Mouse (Mus musculus) CH12.LX (cell line): ENCODE data around the gene Atg4d. TPM values are rescaled to one million over a fixed set of nuclear protein-coding genes. Genes with fewer than 3 reads are reported as not detected.

Experiments used
- DNase-seq: peaks from one replicate; pipeline ENCODE4 v3.0.0-alpha.2; 2013; ENCODE audit errors: extremely low read depth
- H3K27ac ChIP-seq: 2 replicates; pipeline ENCODE4 v1.5.1; 2012; ENCODE audit warnings: low read depth, mild to moderate bottlenecking, control low read depth, moderate library complexity; ENCODE audit not compliant: insufficient read depth
- H3K27me3 ChIP-seq: replicated peaks from 2 replicates; pipeline ENCODE3; 2012; ENCODE audit warnings: inconsistent platforms
- H3K36me3 ChIP-seq, 2 experiments: replicated peaks in 1 of 2; 2 replicates each; pipeline versions ENCODE3 to v1.6.1; 2012; ENCODE audit warnings: inconsistent platforms in 1 of 2, low read length in 1 of 2, mild to moderate bottlenecking in 1 of 2, mixed read lengths in 1 of 2, moderate library complexity in 1 of 2; ENCODE audit not compliant: control insufficient read depth in 1 of 2, insufficient read depth in 1 of 2
- H3K4me1 ChIP-seq, 2 experiments: 2 replicates each; pipeline ENCODE4 v1.6.1; 2012; ENCODE audit warnings: inconsistent platforms in 1 of 2, moderate library complexity in 1 of 2; ENCODE audit not compliant: insufficient read depth in 2 of 2, control insufficient read depth in 1 of 2
- H3K4me2 ChIP-seq: 2 replicates; pipeline ENCODE4 v1.6.1; 2012; ENCODE audit warnings: low read depth, mild to moderate bottlenecking, control low read depth; ENCODE audit not compliant: poor library complexity, insufficient read depth, severe bottlenecking
- H3K4me3 ChIP-seq, 3 experiments: fragments of 150-350 bp in 1 of 3; sonication (generic) in 1 of 3; replicated peaks in 1 of 3; 2 replicates each; pipeline versions ENCODE3 to v1.5.1; 2011 to 2012; ENCODE audit warnings: low read depth in 2 of 3, low read length in 2 of 3, mild to moderate bottlenecking in 2 of 3, moderate library complexity in 2 of 3, control low read depth in 1 of 3, improper control_type of control experiment in 1 of 3, inconsistent platforms in 1 of 3, mixed read lengths in 1 of 3; ENCODE audit not compliant: poor library complexity in 1 of 3
- H3K79me2 ChIP-seq: replicated peaks from 2 replicates; pipeline ENCODE4 v1.6.1; 2012; ENCODE audit warnings: mild to moderate bottlenecking, moderate library complexity; ENCODE audit not compliant: control insufficient read depth, poor library complexity, insufficient read depth, severe bottlenecking; ENCODE audit errors: extremely low read depth
- H3K9ac ChIP-seq: 2 replicates; pipeline ENCODE4 v1.6.1; 2012; ENCODE audit warnings: low read depth, mild to moderate bottlenecking, control low read depth, moderate library complexity; ENCODE audit not compliant: insufficient read depth
- H3K9me3 ChIP-seq: replicated peaks from 2 replicates; pipeline ENCODE3; 2012; ENCODE audit warnings: low read length, inconsistent platforms, mixed read lengths
- BHLHE40 ChIP-seq: IDR thresholded peaks from 2 replicates; pipeline ENCODE4 v1.6.1; 2011; ENCODE audit warnings: mild to moderate bottlenecking, low read depth, low read length, improper control_type of control experiment
- CHD2 ChIP-seq: IDR thresholded peaks from 2 replicates; pipeline ENCODE4 v1.6.1; 2011; ENCODE audit warnings: low read length, improper control_type of control experiment
- E2F4 ChIP-seq: IDR thresholded peaks from 2 replicates; pipeline ENCODE4 v1.6.1; 2011; ENCODE audit warnings: low read depth, low read length, improper control_type of control experiment; ENCODE audit not compliant: insufficient replicate concordance
- EP300 ChIP-seq: IDR thresholded peaks from 2 replicates; pipeline ENCODE4 v1.6.1; 2011; ENCODE audit warnings: low read length, improper control_type of control experiment
- ETS1 ChIP-seq: conservative IDR thresholded peaks from 2 replicates; pipeline ENCODE4 v1.6.1; 2012; ENCODE audit warnings: low read depth, mild to moderate bottlenecking, inconsistent platforms, low read length, improper control_type of control experiment, moderate library complexity
- JUN ChIP-seq: IDR thresholded peaks from 2 replicates; pipeline ENCODE4 v1.6.1; 2011; ENCODE audit warnings: low read depth, mild to moderate bottlenecking, low read length, improper control_type of control experiment, moderate library complexity; ENCODE audit not compliant: insufficient read depth
- MAFK ChIP-seq: IDR thresholded peaks from 2 replicates; pipeline ENCODE4 v1.6.1; 2011; ENCODE audit warnings: low read length, improper control_type of control experiment; ENCODE audit not compliant: insufficient replicate concordance
- MAX ChIP-seq: IDR thresholded peaks from 2 replicates; pipeline ENCODE4 v1.6.1; 2011; ENCODE audit warnings: low read length, improper control_type of control experiment
- MEF2A ChIP-seq: IDR thresholded peaks from 2 replicates; pipeline ENCODE4 v1.6.1; 2014; ENCODE audit warnings: low read depth, mild to moderate bottlenecking, inconsistent platforms, low read length, improper control_type of control experiment, borderline replicate concordance
- MXI1 ChIP-seq: IDR thresholded peaks from 2 replicates; pipeline ENCODE4 v1.6.1; 2011; ENCODE audit warnings: mild to moderate bottlenecking, low read depth, low read length, improper control_type of control experiment
- MYC ChIP-seq: IDR thresholded peaks from 2 replicates; pipeline ENCODE4 v1.6.1; 2011; ENCODE audit warnings: low read depth, mild to moderate bottlenecking, improper control_type of control experiment, low read length
- NRF1 ChIP-seq: IDR thresholded peaks from 2 replicates; pipeline ENCODE4 v1.6.1; 2014; ENCODE audit warnings: low read depth, mild to moderate bottlenecking, inconsistent platforms, low read length, improper control_type of control experiment, moderate library complexity
- POLR2A ChIP-seq: IDR thresholded peaks from 2 replicates; pipeline ENCODE4 v1.6.1; 2011; ENCODE audit warnings: low read depth, mild to moderate bottlenecking, improper control_type of control experiment, low read length
- POLR2AphosphoS2 ChIP-seq: IDR thresholded peaks from 2 replicates; pipeline ENCODE4 v1.6.1; 2011; ENCODE audit warnings: low read depth, low read length, improper control_type of control experiment
- RCOR1 ChIP-seq: conservative IDR thresholded peaks from 2 replicates; pipeline ENCODE4 v1.6.1; 2012; ENCODE audit warnings: low read depth, mild to moderate bottlenecking, inconsistent platforms, low read length, improper control_type of control experiment
- SIN3A ChIP-seq: IDR thresholded peaks from 2 replicates; pipeline ENCODE4 v1.6.1; 2012; ENCODE audit warnings: low read length, improper control_type of control experiment, inconsistent platforms
- TBP ChIP-seq: conservative IDR thresholded peaks from 2 replicates; pipeline ENCODE4 v1.6.1; 2011; ENCODE audit warnings: low read depth, low read length, improper control_type of control experiment
- UBTF ChIP-seq: IDR thresholded peaks from 2 replicates; pipeline ENCODE4 v1.6.1; 2012; ENCODE audit warnings: low read depth, mild to moderate bottlenecking, inconsistent platforms, low read length, improper control_type of control experiment, moderate library complexity
- ZC3H11A ChIP-seq: IDR thresholded peaks from 2 replicates; pipeline ENCODE4 v1.6.1; 2012; ENCODE audit warnings: low read depth, mild to moderate bottlenecking, inconsistent platforms, low read length, improper control_type of control experiment
- ZKSCAN1 ChIP-seq: IDR thresholded peaks from 2 replicates; pipeline ENCODE4 v1.6.1; 2012; ENCODE audit warnings: low read depth, inconsistent platforms, low read length, improper control_type of control experiment, borderline replicate concordance
- ZMIZ1 ChIP-seq: IDR thresholded peaks from 2 replicates; pipeline ENCODE4 v1.6.1; 2012; ENCODE audit warnings: low read depth, mild to moderate bottlenecking, inconsistent platforms, low read length, improper control_type of control experiment
- dilution Hi-C: fragments of 300-500 bp; cut with MboI; formaldehyde crosslinking; loops from 2 replicates; pipeline ENCODE4 v1.14.3; 2020; ENCODE audit warnings: low sequenced_read_pairs; ENCODE audit not compliant: extremely low pct_unique_long_range_greater_than_20kb, extremely low pct_ligation_motif_present
- in situ Hi-C: fragments of 300-500 bp; cut with MboI; formaldehyde crosslinking; loops from 3 replicates; pipeline ENCODE4 v1.14.3; 2019; ENCODE audit warnings: low sequenced_read_pairs, low pct_ligation_motif_present, low pct_unique_long_range_greater_than_20kb, mixed read lengths
- polyA plus RNA-seq: library from polyadenylated mRNA; unstranded; fragments of >175 nt; gene quantifications from 2 replicates; pipeline ENCODE4 v1.2.1, GENCODE M21; 2012; ENCODE audit warnings: low read depth; ENCODE audit not compliant: insufficient read length
- total RNA-seq, 2 experiments: library from RNA; depleted of rRNA; stranded (reverse); fragments of 300-350 nt in 1 of 2; fragments of >200 nt in 1 of 2; gene quantifications; 2 replicates each; pipeline ENCODE4 v1.2.3; 2012 to 2014

Atg4d gene
- total and polyA plus RNA-seq, 3 experiments: 7.7 to 14.3 (median 10.3) TPM

- no peak overlapping the region for H3K9ac ChIP-seq
- peaks cover 0 to 26% of the 10 kb centered on the region in 2 experiments; a peak in 3 of 4 replicates for H3K4me1 ChIP-seq
- no peak overlapping the region for H3K27ac ChIP-seq
- H3K27me3 ChIP-seq: no peaks in the 10 kb centered on the region
- H3K4me2 ChIP-seq: no peak overlapping the region
- TF ChIP-seq ZMIZ1: no peak
- TF ChIP-seq CHD2: no peak
- TF ChIP-seq MEF2A: no peak
- no peak for TF ChIP-seq RCOR1
- TF ChIP-seq SIN3A: no peak
- TF ChIP-seq POLR2AphosphoS2: no peak
- TF ChIP-seq E2F4: no peak
- TF ChIP-seq MXI1: no peak
- TF ChIP-seq ZC3H11A: no peak
- TF ChIP-seq ZKSCAN1: no peak
- no peak for TF ChIP-seq TBP
- TF ChIP-seq MAX: no peak
- no peak for TF ChIP-seq MAFK
- no peak for TF ChIP-seq ETS1
- no peak for TF ChIP-seq POLR2A
- TF ChIP-seq EP300: no peak
- no peak for TF ChIP-seq UBTF
- no peak for TF ChIP-seq BHLHE40
- TF ChIP-seq NRF1: no peak
- no peak for TF ChIP-seq JUN
- in situ Hi-C loops (no loop called here), dilution Hi-C loops (no loop called here)
- peaks cover 0 to 5% of the 10 kb centered on the region in 2 experiments for H3K36me3 ChIP-seq
- no peak overlapping the region for H3K4me3 ChIP-seq
- DNase-seq: no peak
- H3K79me2 ChIP-seq: peaks cover 6% of the 10 kb centered on the region
- H3K9me3 ChIP-seq: no peaks in the 10 kb centered on the region
Observed at GRCm38 (mm10) chr9:21261831-21262230, 3.3 kb upstream of the Atg4d start.

- peaks cover 0 to 27% of the 10 kb centered on the region in 2 experiments; a peak in 3 of 4 replicates for H3K4me1 ChIP-seq
- in situ Hi-C loops: no loop called here
- H3K4me3 ChIP-seq: peak overlapping the region; percentile 30 to 86 (median 36)
- peaks cover 10 to 27% of the 10 kb centered on the region in 2 experiments for H3K36me3 ChIP-seq
- dilution Hi-C loops: no loop called here
- peak overlapping the region; percentile 32 for H3K9ac ChIP-seq
- peaks cover 6% of the 10 kb centered on the region for H3K79me2 ChIP-seq
- DNase-seq: peak; percentile 51
- peak overlapping the region; percentile 44 for H3K4me2 ChIP-seq
- no peaks in the 10 kb centered on the region for H3K27me3 ChIP-seq
- TF ChIP-seq MYC (0 out of 2 replicates have a peak, but pooled peaks have one; percentile 9), BHLHE40 (peak; percentile 81), CHD2 (no peak), TBP (peak; percentile 67; the same call in 1 of the 2 replicates)
- TF ChIP-seq, all 38 proteins: peak for 3
- Histone ChIP-seq H3K9me3 (no peaks in the 10 kb centered on the region), H3K27ac (peak overlapping the region; percentile 83)
Observed at GRCm38 (mm10) chr9:21264272-21264999, 657 bp upstream of the Atg4d start.
